Mouse (Mus musculus): ENCODE measurements around the gene Il10. TPM values are rescaled to one million over a fixed set of nuclear protein-coding genes. Genes with fewer than 3 reads are reported as not detected.

Il10 gene
- polyA plus RNA-seq (2014; fragmentation: Nextera tagmentation; extraction: Ambion mirVana) = 0.16 TPM in 1 of 2 replicates, not detected in the other

- Histone ChIP-seq H3K4me3 (ENCODE audit: low read depth, low read length) (no peak within 1 kb of the TSS), H3K27me3 (replicated peaks; ENCODE audit: control insufficient read depth, insufficient read depth, low read length) (no peaks in the 10 kb centered on the region), H3K36me3 (ENCODE audit: control insufficient read depth, insufficient read depth, low read length) (no peaks in the 10 kb centered on the region), H3K4me2 (ENCODE audit: low read length) (no peak within 1 kb of the TSS), H3K27ac (ENCODE audit: low read depth, low read length) (no peak within 1 kb of the TSS), H3K4me1 (ENCODE audit: control insufficient read depth, insufficient read depth, low read length) (no peaks in the 10 kb centered on the region), H3K9ac (ENCODE audit: low read length) (no peak within 1 kb of the TSS), H3K9me3 (replicated peaks; ENCODE audit: control insufficient read depth, low read length) (no peaks in the 10 kb centered on the region)
- DNase-seq (ENCODE audit: low spot score) = no peak
- ATAC-seq = no peak
- WGBS = 78% methylated on average over 8 of the region's 8 CpGs
These were observed at the start of gene Il10 for GRCm38 (mm10) chr1:131019492-131020098. TSS of gene Il10 (plus strand) at chr1:131019845.

- peak; percentile 55 for DNase-seq (ENCODE audit: low spot score)
These were observed 40.2 kb upstream of the Il10 start for GRCm38 (mm10) chr1:130979455-130979854.

GRCm38 (mm10) chr1:130984441-130984840 lies 35.2 kb upstream of the Il10 start:
- Histone ChIP-seq H3K9ac (ENCODE audit: low read length) (no peak overlapping the region), H3K9me3 (replicated peaks; ENCODE audit: control insufficient read depth, low read length) (no peaks in the 10 kb centered on the region), H3K36me3 (ENCODE audit: control insufficient read depth, insufficient read depth, low read length) (no peaks in the 10 kb centered on the region), H3K4me1 (ENCODE audit: control insufficient read depth, insufficient read depth, low read length) (no peaks in the 10 kb centered on the region), H3K27me3 (replicated peaks; ENCODE audit: control insufficient read depth, insufficient read depth, low read length) (no peaks in the 10 kb centered on the region), H3K4me3 (ENCODE audit: low read depth, low read length) (no peak overlapping the region), H3K27ac (ENCODE audit: low read depth, low read length) (no peak overlapping the region), H3K4me2 (ENCODE audit: low read length) (no peak overlapping the region)
- 61% methylated on average over 7 of the region's 7 CpGs for WGBS
- ATAC-seq = no peak
- DNase-seq (ENCODE audit: low spot score) = peak; percentile 0

More at GRCm38 (mm10) chr1:130979455-130979854, 40.2 kb upstream of the Il10 start:
- H3K9ac ChIP-seq (ENCODE audit: low read length) = no peak overlapping the region
- H3K36me3 ChIP-seq (ENCODE audit: control insufficient read depth, insufficient read depth, low read length) = no peaks in the 10 kb centered on the region
- H3K4me2 ChIP-seq (ENCODE audit: low read length) = no peak overlapping the region
- H3K4me1 ChIP-seq (ENCODE audit: control insufficient read depth, insufficient read depth, low read length) = no peaks in the 10 kb centered on the region
- no peaks in the 10 kb centered on the region for H3K9me3 ChIP-seq (replicated peaks; ENCODE audit: control insufficient read depth, low read length)
- H3K27me3 ChIP-seq (replicated peaks; ENCODE audit: control insufficient read depth, insufficient read depth, low read length) = no peaks in the 10 kb centered on the region
- ATAC-seq = no peak
- WGBS = 58% methylated on average over 1 of the region's 1 CpGs
- no peak overlapping the region for H3K27ac ChIP-seq (ENCODE audit: low read depth, low read length)
- H3K4me3 ChIP-seq (ENCODE audit: low read depth, low read length) = no peak overlapping the region

GRCm38 (mm10) chr1:130987001-130987400 lies 32.6 kb upstream of the Il10 start:
- H3K4me3 ChIP-seq (ENCODE audit: low read depth, low read length) = no peak overlapping the region
- H3K9ac ChIP-seq (ENCODE audit: low read length) = no peak overlapping the region
- H3K9me3 ChIP-seq (replicated peaks; ENCODE audit: control insufficient read depth, low read length) = no peaks in the 10 kb centered on the region; the same call in 1 of the 2 replicates
- DNase-seq (ENCODE audit: low spot score) (no peak), ATAC-seq (no peak)
- no peaks in the 10 kb centered on the region for H3K36me3 ChIP-seq (ENCODE audit: control insufficient read depth, insufficient read depth, low read length)
- 88% methylated on average over 5 of the region's 5 CpGs for WGBS
- H3K27me3 ChIP-seq (replicated peaks; ENCODE audit: control insufficient read depth, insufficient read depth, low read length) = no peaks in the 10 kb centered on the region
- no peak overlapping the region for H3K4me2 ChIP-seq (ENCODE audit: low read length)
- H3K4me1 ChIP-seq (ENCODE audit: control insufficient read depth, insufficient read depth, low read length) = no peaks in the 10 kb centered on the region
- no peak overlapping the region for H3K27ac ChIP-seq (ENCODE audit: low read depth, low read length)

- no peak for ATAC-seq
- no peak for DNase-seq (ENCODE audit: low spot score)
These were observed 32.2 kb upstream of the Il10 start for GRCm38 (mm10) chr1:130987418-130987817.

GRCm38 (mm10) chr1:130989331-130989730 lies 30.3 kb upstream of the Il10 start:
- ATAC-seq (no peak), DNase-seq (ENCODE audit: low spot score) (no peak)
- no peak overlapping the region for H3K4me3 ChIP-seq (ENCODE audit: low read depth, low read length)
- H3K27ac ChIP-seq (ENCODE audit: low read depth, low read length) = no peak overlapping the region
- H3K4me2 ChIP-seq (ENCODE audit: low read length) = no peak overlapping the region
- H3K27me3 ChIP-seq (replicated peaks; ENCODE audit: control insufficient read depth, insufficient read depth, low read length) = no peaks in the 10 kb centered on the region
- WGBS = 90% methylated on average over 3 of the region's 3 CpGs
- no peak overlapping the region for H3K9ac ChIP-seq (ENCODE audit: low read length)
- H3K9me3 ChIP-seq (replicated peaks; ENCODE audit: control insufficient read depth, low read length) = no peaks in the 10 kb centered on the region; the same call in 1 of the 2 replicates
- H3K36me3 ChIP-seq (ENCODE audit: control insufficient read depth, insufficient read depth, low read length) = no peaks in the 10 kb centered on the region
- no peaks in the 10 kb centered on the region for H3K4me1 ChIP-seq (ENCODE audit: control insufficient read depth, insufficient read depth, low read length)

More at GRCm38 (mm10) chr1:130987418-130987817, 32.2 kb upstream of the Il10 start:
- H3K9ac ChIP-seq (ENCODE audit: low read length) = no peak overlapping the region
- H3K4me2 ChIP-seq (ENCODE audit: low read length) = no peak overlapping the region
- no peaks in the 10 kb centered on the region for H3K27me3 ChIP-seq (replicated peaks; ENCODE audit: control insufficient read depth, insufficient read depth, low read length)
- no peaks in the 10 kb centered on the region for H3K36me3 ChIP-seq (ENCODE audit: control insufficient read depth, insufficient read depth, low read length)
- H3K9me3 ChIP-seq (replicated peaks; ENCODE audit: control insufficient read depth, low read length) = no peaks in the 10 kb centered on the region; the same call in 1 of the 2 replicates
- no peak overlapping the region for H3K27ac ChIP-seq (ENCODE audit: low read depth, low read length)
- no peak overlapping the region for H3K4me3 ChIP-seq (ENCODE audit: low read depth, low read length)
- no peaks in the 10 kb centered on the region for H3K4me1 ChIP-seq (ENCODE audit: control insufficient read depth, insufficient read depth, low read length)

GRCm38 (mm10) chr1:130990448-130990847 lies 29.2 kb upstream of the Il10 start:
- Histone ChIP-seq H3K4me2 (ENCODE audit: low read length) (no peak overlapping the region), H3K27ac (ENCODE audit: low read depth, low read length) (no peak overlapping the region), H3K27me3 (replicated peaks; ENCODE audit: control insufficient read depth, insufficient read depth, low read length) (no peaks in the 10 kb centered on the region), H3K36me3 (ENCODE audit: control insufficient read depth, insufficient read depth, low read length) (no peaks in the 10 kb centered on the region), H3K4me3 (ENCODE audit: low read depth, low read length) (no peak overlapping the region), H3K9me3 (replicated peaks; ENCODE audit: control insufficient read depth, low read length) (no peaks in the 10 kb centered on the region; the same call in 1 of the 2 replicates), H3K9ac (ENCODE audit: low read length) (no peak overlapping the region), H3K4me1 (ENCODE audit: control insufficient read depth, insufficient read depth, low read length) (no peaks in the 10 kb centered on the region)
- no peak for ATAC-seq
- 97% methylated on average over 1 of the region's 1 CpGs for WGBS
- no peak for DNase-seq (ENCODE audit: low spot score)

- no peak for DNase-seq (ENCODE audit: low spot score)
These were observed 26.0 kb upstream of the Il10 start for GRCm38 (mm10) chr1:130993574-130994154.

GRCm38 (mm10) chr1:130995515-130995914 lies 24.1 kb upstream of the Il10 start:
- Histone ChIP-seq H3K4me1 (ENCODE audit: control insufficient read depth, insufficient read depth, low read length) (no peaks in the 10 kb centered on the region), H3K9ac (ENCODE audit: low read length) (no peak overlapping the region), H3K36me3 (ENCODE audit: control insufficient read depth, insufficient read depth, low read length) (no peaks in the 10 kb centered on the region), H3K4me3 (ENCODE audit: low read depth, low read length) (no peak overlapping the region), H3K27me3 (replicated peaks; ENCODE audit: control insufficient read depth, insufficient read depth, low read length) (no peaks in the 10 kb centered on the region), H3K27ac (ENCODE audit: low read depth, low read length) (no peak overlapping the region), H3K9me3 (replicated peaks; ENCODE audit: control insufficient read depth, low read length) (no peaks in the 10 kb centered on the region; the same call in 1 of the 2 replicates), H3K4me2 (ENCODE audit: low read length) (no peak overlapping the region)
- no peak for ATAC-seq
- 71% methylated on average over 1 of the region's 1 CpGs for WGBS
- DNase-seq (ENCODE audit: low spot score) = no peak

More at GRCm38 (mm10) chr1:130993574-130994154, 26.0 kb upstream of the Il10 start:
- ATAC-seq = no peak
- H3K4me2 ChIP-seq (ENCODE audit: low read length) = no peak overlapping the region
- 85% methylated on average over 9 of the region's 9 CpGs for WGBS
- H3K27ac ChIP-seq (ENCODE audit: low read depth, low read length) = no peak overlapping the region
- no peaks in the 10 kb centered on the region; the same call in 1 of the 2 replicates for H3K9me3 ChIP-seq (replicated peaks; ENCODE audit: control insufficient read depth, low read length)
- H3K27me3 ChIP-seq (replicated peaks; ENCODE audit: control insufficient read depth, insufficient read depth, low read length) = no peaks in the 10 kb centered on the region
- H3K36me3 ChIP-seq (ENCODE audit: control insufficient read depth, insufficient read depth, low read length) = no peaks in the 10 kb centered on the region
- H3K4me1 ChIP-seq (ENCODE audit: control insufficient read depth, insufficient read depth, low read length) = no peaks in the 10 kb centered on the region
- no peak overlapping the region for H3K4me3 ChIP-seq (ENCODE audit: low read depth, low read length)
- no peak overlapping the region for H3K9ac ChIP-seq (ENCODE audit: low read length)
